In genomic region chr10:57631896-57632867, GRCm38 (mm10) we compare ENCODE assay signal across 8 mouse cellular contexts. TPM values are rescaled to one million over a fixed set of nuclear protein-coding genes. Genes with fewer than 3 reads are reported as not detected.
DNase-seq lines count a peak whose midpoint lies in the region; ATAC-seq and TF ChIP-seq lines count a peak whose summit lies in the region.

Gene Pkib (plus strand): TSS chr10:57631981.

- H3K4me1 ChIP-seq in ES-Bruce4 (ENCODE audit: control insufficient read depth, insufficient read depth, low read length), result no peaks in the 10 kb centered on the region
- H3K4me1 ChIP-seq in forebrain, embryonic 16.5 days (replicated peaks; ENCODE audit: control insufficient read depth, insufficient read depth, low read length), result peaks cover 12% of the 10 kb centered on the region
- no peaks in the 10 kb centered on the region for H3K4me1 ChIP-seq in hindbrain, embryonic 11.5 days (replicated peaks; ENCODE audit: control insufficient read depth, insufficient read depth, low read length)
- no peaks in the 10 kb centered on the region for H3K4me1 ChIP-seq in lung, embryonic 14.5 days (ENCODE audit: insufficient read depth)
- peaks cover 5% of the 10 kb centered on the region; the same call in 1 of the 2 replicates for H3K4me1 ChIP-seq in olfactory bulb, adult 2 months (ENCODE audit: control insufficient read depth, insufficient read depth, low read length)
- H3K4me1 ChIP-seq in thymus, adult 2 months (replicated peaks; ENCODE audit: control insufficient read depth, insufficient read depth, low read length), result no peaks in the 10 kb centered on the region

- no peak for TF ChIP-seq EP300 in ES-Bruce4 (IDR thresholded peaks at IDR 0.05; ENCODE audit: insufficient read depth, low read depth, low read length)

- H3K27ac ChIP-seq in ES-Bruce4 (ENCODE audit: insufficient read depth, low read length), result no peak within 1 kb of the TSS
- H3K27ac ChIP-seq in forebrain, embryonic 16.5 days (ENCODE audit: low read length), result no peak within 1 kb of the TSS
- H3K27ac ChIP-seq in hindbrain, embryonic 11.5 days (ENCODE audit: low read depth, low read length), result no peak within 1 kb of the TSS
- H3K27ac ChIP-seq in lung, embryonic 14.5 days (ENCODE audit: low read depth), result no peak within 1 kb of the TSS
- no peak within 1 kb of the TSS for H3K27ac ChIP-seq in olfactory bulb, adult 2 months (ENCODE audit: insufficient read depth, low read depth, low read length)
- H3K27ac ChIP-seq in thymus, adult 2 months (ENCODE audit: control insufficient read depth, insufficient read depth, low read length), result no peak within 1 kb of the TSS

- WGBS in forebrain, embryonic 16.5 days, result under 1% methylated on average over 38 of the region's 41 CpGs
- WGBS in hindbrain, embryonic 11.5 days, result 2% methylated on average over 41 of the region's 41 CpGs
- WGBS in lung, embryonic 14.5 days, result 2% methylated on average over 41 of the region's 41 CpGs
- 3% methylated on average over 41 of the region's 41 CpGs for WGBS in olfactory bulb, adult 2 months
- 8% methylated on average over 41 of the region's 41 CpGs for WGBS in thymus, adult 2 months

- TF ChIP-seq CTCF in ES-Bruce4 (IDR thresholded peaks at IDR 0.05; ENCODE audit: low read depth, low read length), result no peak
- no peak for TF ChIP-seq CTCF in lung, embryonic 14.5 days (IDR thresholded peaks at IDR 0.05; ENCODE audit: low read depth)
- no peak for TF ChIP-seq CTCF in olfactory bulb, adult 2 months (IDR thresholded peaks at IDR 0.05; ENCODE audit: insufficient read depth, low read depth, low read length)
- no peak for TF ChIP-seq CTCF in thymus, adult 2 months (IDR thresholded peaks at IDR 0.05; ENCODE audit: borderline replicate concordance, control insufficient read depth, extremely low read depth, insufficient read depth, low read length, poor library complexity)

- peak within 1 kb of the TSS; percentile 93 for H3K4me2 ChIP-seq in forebrain, embryonic 16.5 days (ENCODE audit: low read length)
- peak within 1 kb of the TSS; percentile 83 for H3K4me2 ChIP-seq in hindbrain, embryonic 11.5 days (replicated peaks; ENCODE audit: low read depth, low read length)
- peak within 1 kb of the TSS; percentile 64 for H3K4me2 ChIP-seq in lung, embryonic 14.5 days

- ATAC-seq in forebrain, embryonic 16.5 days, result peak; percentile 97
- ATAC-seq in hindbrain, embryonic 11.5 days (ENCODE audit: low FRiP score), result peak; percentile 94
- ATAC-seq in lung, embryonic 14.5 days (ENCODE audit: insufficient read depth), result peak; percentile 94

- H3K4me3 ChIP-seq in ES-Bruce4 (ENCODE audit: low read depth, low read length), result peak within 1 kb of the TSS; percentile 53
- H3K4me3 ChIP-seq in forebrain, embryonic 16.5 days (replicated peaks; ENCODE audit: low read length), result peak within 1 kb of the TSS; percentile 59
- peak within 1 kb of the TSS; percentile 41 for H3K4me3 ChIP-seq in hindbrain, embryonic 11.5 days (ENCODE audit: low read depth, low read length)
- peak within 1 kb of the TSS; percentile 22 for H3K4me3 ChIP-seq in lung, embryonic 14.5 days (ENCODE audit: low read depth, low read length)
- peak within 1 kb of the TSS; percentile 56 for H3K4me3 ChIP-seq in olfactory bulb, adult 2 months (ENCODE audit: insufficient read depth, low read depth, low read length)
- peak within 1 kb of the TSS; percentile 8; the same call in 1 of the 2 replicates for H3K4me3 ChIP-seq in thymus, adult 2 months (ENCODE audit: control insufficient read depth, insufficient read depth, low read length)

- TF ChIP-seq POLR2A in ES-Bruce4 (IDR thresholded peaks at IDR 0.05; ENCODE audit: insufficient read depth, low read length), result no peak
- TF ChIP-seq POLR2A in olfactory bulb, adult 2 months (IDR thresholded peaks at IDR 0.05; ENCODE audit: insufficient read depth, low read depth, low read length), result no peak
- no peak for TF ChIP-seq POLR2A in thymus, adult 2 months (IDR thresholded peaks at IDR 0.05; ENCODE audit: control insufficient read depth, extremely low read depth, insufficient read depth, low read length, poor library complexity)

- peak; percentile 90 for DNase-seq in cerebellum, adult 11-12 months
- DNase-seq in hindbrain, embryonic 11.5 days (ENCODE audit: low spot score), result peak; percentile 68
- DNase-seq in layer of hippocampus, postnatal 10 days (ENCODE audit: low spot score in 2 of 2), result peak; percentile 58 to 66
- DNase-seq in lung, embryonic 14.5 days, result peak; percentile 68
- DNase-seq in thymus, adult 2 months, result peak; percentile 19

- H3K27me3 ChIP-seq in ES-Bruce4 (ENCODE audit: control insufficient read depth, insufficient read depth, low read length, poor library complexity, severe bottlenecking), result no peaks in the 10 kb centered on the region; the same call in none of the 2 replicates
- no peaks in the 10 kb centered on the region for H3K27me3 ChIP-seq in forebrain, embryonic 16.5 days (replicated peaks; ENCODE audit: control insufficient read depth, insufficient read depth, low read length)
- H3K27me3 ChIP-seq in hindbrain, embryonic 11.5 days (ENCODE audit: control insufficient read depth, insufficient read depth, low read length), result 0 out of 2 replicates have a peak, but pooled peaks cover 3% of the 10 kb centered on the region
- 0 out of 2 replicates have a peak, but pooled peaks cover 10% of the 10 kb centered on the region for H3K27me3 ChIP-seq in lung, embryonic 14.5 days (ENCODE audit: insufficient read depth, low read length)
- no peaks in the 10 kb centered on the region for H3K27me3 ChIP-seq in thymus, adult 2 months (ENCODE audit: control insufficient read depth, insufficient read depth, low read length)

- peaks cover 3% of the 10 kb centered on the region; the same call in 1 of the 2 replicates for H3K9me3 ChIP-seq in ES-Bruce4 (replicated peaks; ENCODE audit: control insufficient read depth, insufficient read depth, low read length, poor library complexity, severe bottlenecking)
- H3K9me3 ChIP-seq in forebrain, embryonic 16.5 days (ENCODE audit: control insufficient read depth, low read length), result no peaks in the 10 kb centered on the region; the same call in 1 of the 2 replicates
- H3K9me3 ChIP-seq in hindbrain, embryonic 11.5 days (ENCODE audit: control insufficient read depth, low read length), result no peaks in the 10 kb centered on the region
- no peaks in the 10 kb centered on the region for H3K9me3 ChIP-seq in lung, embryonic 14.5 days (ENCODE audit: low read depth, low read length)

- H3K36me3 ChIP-seq in ES-Bruce4 (ENCODE audit: control insufficient read depth, insufficient read depth, low read length, poor library complexity, severe bottlenecking), result no peaks in the 10 kb centered on the region
- H3K36me3 ChIP-seq in forebrain, embryonic 16.5 days (ENCODE audit: control insufficient read depth, insufficient read depth), result no peaks in the 10 kb centered on the region
- no peaks in the 10 kb centered on the region for H3K36me3 ChIP-seq in hindbrain, embryonic 11.5 days (ENCODE audit: control insufficient read depth, insufficient read depth, low read length)
- H3K36me3 ChIP-seq in lung, embryonic 14.5 days (ENCODE audit: insufficient read depth), result no peaks in the 10 kb centered on the region
- H3K36me3 ChIP-seq in thymus, adult 2 months (ENCODE audit: control insufficient read depth, insufficient read depth, low read length), result no peaks in the 10 kb centered on the region

- H3K9ac ChIP-seq in ES-Bruce4 (ENCODE audit: low read depth, poor library complexity, severe bottlenecking), result no peak within 1 kb of the TSS
- H3K9ac ChIP-seq in forebrain, embryonic 16.5 days (replicated peaks; ENCODE audit: low read depth, low read length), result peak within 1 kb of the TSS; percentile 61
- H3K9ac ChIP-seq in hindbrain, embryonic 11.5 days (ENCODE audit: low read depth, low read length), result peak within 1 kb of the TSS; percentile 37
- H3K9ac ChIP-seq in lung, embryonic 14.5 days, result no peak within 1 kb of the TSS

RNA-seq across cellular contexts. Expression of gene Pkib, which starts in this region (rescaled TPM):
- polyA plus RNA-seq in ES-Bruce4 (2011; ENCODE audit: insufficient read depth, insufficient read length, low read depth, missing spikeins), result 0.24 and 0.68 TPM in 2 replicates
- polyA plus RNA-seq in forebrain, embryonic 16.5 days (2015; fragmentation: Nextera tagmentation; extraction: Ambion mirVana), result 2.2 and 2.7 TPM in 2 replicates
- polyA plus RNA-seq in hindbrain, embryonic 11.5 days (2014; fragmentation: Nextera tagmentation; extraction: Ambion mirVana), result 2.1 and 4.1 TPM in 2 replicates
- total RNA-seq in layer of hippocampus, postnatal 10 days (2021), result 1 to 10 TPM; 6.8 to 9.8 TPM
- polyA plus RNA-seq in lung, embryonic 14.5 days (2014; fragmentation: Nextera tagmentation; extraction: Ambion mirVana), result 1.4 and 1.9 TPM in 2 replicates
- not detected in 2 replicates for polyA plus RNA-seq in olfactory bulb, adult 2 months (2012; ENCODE audit: insufficient read depth, insufficient read length, low replicate concordance, missing spikeins)
- polyA plus RNA-seq in thymus, adult 2 months (2012; rRNA removed), result 3.0 and 4.3 TPM in 2 replicates

Comparison
In these comparisons a context has a peak if more than half of its experiments do, and no peak if none do; other contexts are left out.
1. H3K4me3 ChIP-seq: peak in every context shown above with its lines; median percentile 59 in forebrain, embryonic 16.5 days; 56 in olfactory bulb, adult 2 months; 53 in ES-Bruce4; 41 in hindbrain, embryonic 11.5 days; 22 in lung, embryonic 14.5 days; 8 in thymus, adult 2 months.
2. H3K9ac ChIP-seq: peak in forebrain, embryonic 16.5 days (single experiment) and hindbrain, embryonic 11.5 days (single experiment); none in ES-Bruce4 (single experiment) and lung, embryonic 14.5 days (single experiment).
3. DNase-seq: peak in every context shown above with its lines; median percentile 90 in cerebellum, adult 11-12 months; 68 in hindbrain, embryonic 11.5 days; 68 in lung, embryonic 14.5 days; 62 in layer of hippocampus, postnatal 10 days; 19 in thymus, adult 2 months.
4. Peak in every context shown above with its lines, with median percentiles within 50 percentile points of each other: ATAC-seq and H3K4me2 ChIP-seq.